Mouse (Mus musculus) spleen, adult 2 months (tissue): Measurements from ENCODE around the gene Sgce.

ENCODE experiments used
- CTCF ChIP-seq: fragments of 200-500 bp; IDR thresholded peaks from 2 replicates; pipeline ENCODE4 v1.5.1; 2011; ENCODE audit warnings: mild to moderate bottlenecking, inconsistent platforms; ENCODE audit not compliant: insufficient read depth, insufficient read length, insufficient replicate concordance; ENCODE audit errors: extremely low read depth
- POLR2A ChIP-seq: fragments of 200-500 bp; IDR thresholded peaks from 2 replicates; pipeline ENCODE4 v1.6.1; 2011; ENCODE audit warnings: low read depth, low read length, inconsistent platforms

GRCm38 (mm10) chr6:4746036-4746695, 841 bp downstream of the Sgce start:
- TF ChIP-seq POLR2A (no peak), CTCF (no peak)
